Mouse (Mus musculus): ENCODE measurements around the gene Isl2. TPM values are rescaled to one million over a fixed set of nuclear protein-coding genes. Genes with fewer than 3 reads are reported as not detected.

The Isl2 gene
- polyA plus RNA-seq (2016; fragmentation: Nextera tagmentation; extraction: Ambion mirVana) = 5.0 and 5.8 TPM in 2 replicates

- peaks cover 83% of the 10 kb centered on the region for H3K27me3 ChIP-seq (ENCODE audit: low read depth, poor library complexity, severe bottlenecking)
- H3K27ac ChIP-seq (replicated peaks) = no peak within 1 kb of the TSS
- no peaks in the 10 kb centered on the region for H3K36me3 ChIP-seq
- H3K9me3 ChIP-seq (replicated peaks) = no peaks in the 10 kb centered on the region
- peak within 1 kb of the TSS; percentile 54 for H3K4me3 ChIP-seq
- peaks cover 33% of the 10 kb centered on the region for H3K4me1 ChIP-seq
- no peak for DNase-seq (ENCODE audit: low spot score)
- WGBS = 5% methylated on average over 4 of the region's 4 CpGs
Observed at GRCm38 (mm10) chr9:55538377-55538776, at the start of gene Isl2. Gene Isl2, plus strand, starts transcription at chr9:55538672.

- Histone ChIP-seq H3K27me3 (ENCODE audit: low read depth, poor library complexity, severe bottlenecking) (peaks cover 4% of the 10 kb centered on the region; the same call in 1 of the 2 replicates), H3K4me1 (peaks cover 19% of the 10 kb centered on the region), H3K9me3 (replicated peaks) (no peaks in the 10 kb centered on the region), H3K27ac (replicated peaks) (no peak overlapping the region), H3K36me3 (no peaks in the 10 kb centered on the region), H3K4me3 (no peak overlapping the region)
- no peak for DNase-seq (ENCODE audit: low spot score)
- WGBS = 89% methylated on average over 3 of the region's 3 CpGs
Observed at GRCm38 (mm10) chr9:55507922-55508321, 30.6 kb upstream of the Isl2 start.

DNA sequence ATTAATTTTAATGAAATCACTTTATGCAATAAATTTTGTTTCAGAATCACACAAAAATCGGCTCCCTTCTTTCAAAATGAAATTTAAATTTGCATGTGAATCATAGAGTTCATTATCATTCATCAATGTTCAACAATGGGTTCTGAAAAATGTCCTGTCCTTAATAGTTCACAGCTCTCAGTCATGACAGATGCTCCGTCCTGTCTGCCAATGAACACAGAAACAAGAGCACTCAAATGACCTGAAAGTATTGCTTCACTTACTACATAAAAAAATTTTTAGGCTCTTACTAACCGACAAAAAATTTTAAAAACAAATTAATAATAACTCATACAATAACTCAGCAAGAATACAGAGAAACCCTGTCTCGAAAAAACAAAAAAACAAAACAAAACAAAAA lies 29.8 kb upstream of the Isl2 start:
- no peaks in the 10 kb centered on the region for H3K36me3 ChIP-seq
- peaks cover 11% of the 10 kb centered on the region for H3K27me3 ChIP-seq (ENCODE audit: low read depth, poor library complexity, severe bottlenecking)
- H3K9me3 ChIP-seq (replicated peaks) = no peaks in the 10 kb centered on the region
- DNase-seq (ENCODE audit: low spot score) = no peak
- H3K27ac ChIP-seq (replicated peaks) = no peak overlapping the region
- H3K4me1 ChIP-seq = peaks cover 19% of the 10 kb centered on the region
- no peak overlapping the region for H3K4me3 ChIP-seq
- WGBS = 83% methylated on average over 4 of the region's 4 CpGs

DNA sequence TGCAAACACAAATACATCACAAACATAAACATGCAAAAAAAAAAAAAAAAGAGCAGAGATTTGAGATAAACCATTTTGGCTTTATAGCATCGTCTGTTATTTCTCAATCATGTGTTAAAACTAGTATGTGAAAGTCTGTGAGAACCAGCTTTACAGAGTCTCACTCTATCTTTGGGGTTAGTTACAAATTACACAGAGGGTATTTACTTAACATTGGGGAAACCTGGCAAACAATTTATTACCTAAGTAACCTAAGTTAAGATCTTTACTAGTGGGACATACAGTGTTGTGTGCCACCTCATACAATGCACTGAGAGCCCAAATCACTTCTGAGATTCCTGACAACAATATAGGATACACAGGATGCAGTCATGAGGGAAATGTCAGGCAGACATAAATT lies 28.7 kb upstream of the Isl2 start:
- no peak for DNase-seq (ENCODE audit: low spot score)
- no peak overlapping the region for H3K4me3 ChIP-seq
- H3K27ac ChIP-seq (replicated peaks) = no peak overlapping the region
- 90% methylated on average over 1 of the region's 1 CpGs for WGBS
- H3K4me1 ChIP-seq = peaks cover 19% of the 10 kb centered on the region
- H3K27me3 ChIP-seq (ENCODE audit: low read depth, poor library complexity, severe bottlenecking) = peaks cover 22% of the 10 kb centered on the region
- H3K9me3 ChIP-seq (replicated peaks) = no peaks in the 10 kb centered on the region
- no peaks in the 10 kb centered on the region for H3K36me3 ChIP-seq

- no peaks in the 10 kb centered on the region for H3K36me3 ChIP-seq
- peak overlapping the region; percentile 66 for H3K4me3 ChIP-seq
- 0 out of 2 replicates have a peak overlapping the region, but pooled peaks have one; percentile 91 for H3K27ac ChIP-seq (replicated peaks)
- 83% methylated on average over 10 of the region's 10 CpGs for WGBS
- no peak for DNase-seq (ENCODE audit: low spot score)
- H3K4me1 ChIP-seq = peaks cover 19% of the 10 kb centered on the region
- H3K27me3 ChIP-seq (ENCODE audit: low read depth, poor library complexity, severe bottlenecking) = peaks cover 26% of the 10 kb centered on the region
- no peaks in the 10 kb centered on the region for H3K9me3 ChIP-seq (replicated peaks)
Observed at GRCm38 (mm10) chr9:55510651-55511235, 27.7 kb upstream of the Isl2 start.

DNA sequence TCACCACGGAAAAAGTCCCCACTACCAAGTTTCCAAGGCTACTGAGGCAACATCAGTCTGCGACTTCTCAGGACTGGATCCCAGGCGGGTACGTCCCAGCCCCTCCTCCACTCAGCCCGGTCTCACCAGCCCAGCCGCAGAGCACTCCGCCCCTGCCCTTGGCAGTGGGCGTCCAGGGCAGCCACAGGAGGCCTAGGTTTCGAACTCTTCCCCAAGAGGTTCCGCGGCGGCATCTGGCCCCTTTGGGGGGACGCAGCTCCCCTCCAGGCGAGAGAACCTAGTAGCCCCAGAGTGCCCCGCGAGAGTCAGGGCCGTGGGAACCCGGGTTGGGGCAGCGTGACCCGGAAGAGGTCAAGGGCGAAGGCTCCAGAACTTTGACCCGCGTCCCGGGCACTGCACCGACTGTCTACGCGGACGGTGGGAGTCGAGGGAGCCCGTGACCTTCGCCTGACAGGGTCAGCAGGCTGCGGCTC lies 26.9 kb upstream of the Isl2 start:
- WGBS = under 1% methylated on average over 32 of the region's 32 CpGs
- peaks cover 19% of the 10 kb centered on the region for H3K4me1 ChIP-seq
- peaks cover 26% of the 10 kb centered on the region for H3K27me3 ChIP-seq (ENCODE audit: low read depth, poor library complexity, severe bottlenecking)
- H3K9me3 ChIP-seq (replicated peaks) = no peaks in the 10 kb centered on the region
- peak overlapping the region; percentile 91 for H3K27ac ChIP-seq (replicated peaks)
- peak overlapping the region; percentile 66 for H3K4me3 ChIP-seq
- DNase-seq (ENCODE audit: low spot score) = peak; percentile 85
- H3K36me3 ChIP-seq = no peaks in the 10 kb centered on the region

- Histone ChIP-seq H3K4me1 (peaks cover 19% of the 10 kb centered on the region), H3K27me3 (ENCODE audit: low read depth, poor library complexity, severe bottlenecking) (peaks cover 26% of the 10 kb centered on the region), H3K9me3 (replicated peaks) (no peaks in the 10 kb centered on the region), H3K36me3 (no peaks in the 10 kb centered on the region), H3K4me3 (peak within 1 kb of the TSS; percentile 66), H3K27ac (replicated peaks) (peak within 1 kb of the TSS; percentile 91)
- WGBS = under 1% methylated on average over 47 of the region's 47 CpGs
- peak; percentile 95 for DNase-seq (ENCODE audit: low spot score)
Observed at GRCm38 (mm10) chr9:55512027-55512543, 26.4 kb upstream of the Isl2 start, which contains the start of gene Etfa. Gene Etfa, minus strand, starts transcription at chr9:55512243.

DNA sequence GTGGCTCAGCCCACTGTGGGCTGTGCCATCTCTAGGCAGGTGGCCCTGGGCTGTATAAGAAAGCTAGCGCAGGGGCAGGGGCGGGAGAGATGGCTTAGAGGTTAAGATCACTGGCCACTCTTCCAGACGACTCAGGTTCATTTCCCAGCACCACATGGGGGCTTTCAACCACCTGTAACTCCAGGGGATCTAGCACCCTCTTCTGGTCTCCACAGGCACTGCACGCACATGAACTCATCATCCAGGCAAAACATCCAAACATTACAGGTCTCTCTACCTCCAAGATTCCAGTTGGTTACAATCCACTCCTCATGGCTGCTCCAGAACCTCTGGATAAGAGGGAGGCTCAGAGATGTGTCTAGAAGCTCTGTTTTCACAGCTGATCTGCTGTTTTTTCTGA lies 12.8 kb upstream of the Isl2 start:
- WGBS = 27% methylated on average over 4 of the region's 4 CpGs
- H3K36me3 ChIP-seq = no peaks in the 10 kb centered on the region
- H3K27me3 ChIP-seq (ENCODE audit: low read depth, poor library complexity, severe bottlenecking) = no peaks in the 10 kb centered on the region
- H3K4me3 ChIP-seq = no peak overlapping the region
- H3K9me3 ChIP-seq (replicated peaks) = no peaks in the 10 kb centered on the region
- no peaks in the 10 kb centered on the region for H3K4me1 ChIP-seq
- no peak for DNase-seq (ENCODE audit: low spot score)
- H3K27ac ChIP-seq (replicated peaks) = no peak overlapping the region

GRCm38 (mm10) chr9:55535907-55536306 lies 2.6 kb upstream of the Isl2 start:
- Histone ChIP-seq H3K9me3 (replicated peaks) (no peaks in the 10 kb centered on the region), H3K27ac (replicated peaks) (no peak overlapping the region), H3K36me3 (no peaks in the 10 kb centered on the region), H3K4me3 (no peak overlapping the region), H3K4me1 (peaks cover 13% of the 10 kb centered on the region), H3K27me3 (ENCODE audit: low read depth, poor library complexity, severe bottlenecking) (peaks cover 58% of the 10 kb centered on the region)
- 21% methylated on average over 3 of the region's 3 CpGs for WGBS
- DNase-seq (ENCODE audit: low spot score) = peak; percentile 61

- H3K9me3 ChIP-seq (replicated peaks) = no peaks in the 10 kb centered on the region
- no peak overlapping the region for H3K27ac ChIP-seq (replicated peaks)
- no peaks in the 10 kb centered on the region for H3K36me3 ChIP-seq
- H3K4me1 ChIP-seq = peaks cover 39% of the 10 kb centered on the region
- peaks cover 89% of the 10 kb centered on the region for H3K27me3 ChIP-seq (ENCODE audit: low read depth, poor library complexity, severe bottlenecking)
- WGBS = 0% methylated on average over 1 of the region's 1 CpGs
- no peak for DNase-seq (ENCODE audit: low spot score)
- H3K4me3 ChIP-seq = no peak overlapping the region
Observed at GRCm38 (mm10) chr9:55539006-55539405, 534 bp downstream of the Isl2 start.

DNA sequence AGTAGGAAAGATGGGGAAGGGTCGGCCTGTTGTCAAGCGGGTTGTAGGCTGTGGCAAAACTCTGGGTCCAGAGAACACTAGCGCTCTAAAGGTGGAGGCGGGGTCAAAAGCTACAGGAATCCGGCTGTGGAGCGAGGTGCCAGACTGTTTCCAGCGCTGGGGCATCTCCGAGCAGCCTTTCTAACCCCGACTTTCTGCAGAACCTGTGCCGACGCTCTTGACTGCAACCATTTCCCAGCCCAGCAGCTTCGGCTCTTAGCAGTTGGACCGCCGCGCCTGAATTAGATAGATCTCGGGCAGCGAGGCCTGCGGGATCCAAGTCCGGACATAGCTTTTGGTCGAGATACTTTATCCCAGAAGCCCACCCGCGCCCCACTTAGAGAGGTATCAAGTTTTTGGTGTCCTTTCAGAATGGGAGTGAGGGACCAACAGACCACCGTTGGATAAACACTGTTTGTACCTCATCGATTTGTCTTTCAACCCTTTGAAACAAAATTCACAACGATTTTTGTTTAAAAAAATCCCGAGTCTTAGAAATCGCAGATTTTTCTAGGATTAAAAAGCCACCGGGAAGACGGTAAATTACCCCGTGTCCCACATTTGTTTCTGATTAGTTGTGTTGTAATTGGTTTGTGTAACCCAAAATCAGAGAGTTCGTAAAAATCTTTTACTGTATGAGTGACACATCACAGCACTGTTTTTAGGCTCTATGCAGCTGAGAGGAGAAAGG lies 1.4 kb downstream of the Isl2 start:
- peaks cover 47% of the 10 kb centered on the region for H3K4me1 ChIP-seq
- H3K4me3 ChIP-seq = peak overlapping the region; percentile 54
- H3K9me3 ChIP-seq (replicated peaks) = no peaks in the 10 kb centered on the region
- no peak overlapping the region; the same call in 1 of the 2 replicates for H3K27ac ChIP-seq (replicated peaks)
- peak; percentile 51 for DNase-seq (ENCODE audit: low spot score)
- H3K36me3 ChIP-seq = no peaks in the 10 kb centered on the region
- under 1% methylated on average over 31 of the region's 31 CpGs for WGBS
- H3K27me3 ChIP-seq (ENCODE audit: low read depth, poor library complexity, severe bottlenecking) = peaks cover 93% of the 10 kb centered on the region

GRCm38 (mm10) chr9:55540391-55540770 lies 1.9 kb downstream of the Isl2 start:
- DNase-seq (ENCODE audit: low spot score) = peak; percentile 56
- peaks cover 52% of the 10 kb centered on the region for H3K4me1 ChIP-seq

GRCm38 (mm10) chr9:55540888-55541287 lies 2.4 kb downstream of the Isl2 start:
- H3K36me3 ChIP-seq = no peaks in the 10 kb centered on the region
- H3K9me3 ChIP-seq (replicated peaks) = no peaks in the 10 kb centered on the region
- WGBS = under 1% methylated on average over 28 of the region's 28 CpGs
- H3K4me1 ChIP-seq = peaks cover 57% of the 10 kb centered on the region
- H3K4me3 ChIP-seq = peak overlapping the region; percentile 54
- DNase-seq (ENCODE audit: low spot score) = peak; percentile 94
- H3K27ac ChIP-seq (replicated peaks) = no peak overlapping the region; the same call in 1 of the 2 replicates
- peaks cover 100% of the 10 kb centered on the region for H3K27me3 ChIP-seq (ENCODE audit: low read depth, poor library complexity, severe bottlenecking)

More at GRCm38 (mm10) chr9:55540391-55540770, 1.9 kb downstream of the Isl2 start:
- no peaks in the 10 kb centered on the region for H3K9me3 ChIP-seq (replicated peaks)
- no peaks in the 10 kb centered on the region for H3K36me3 ChIP-seq
- no peak overlapping the region; the same call in 1 of the 2 replicates for H3K27ac ChIP-seq (replicated peaks)
- peaks cover 99% of the 10 kb centered on the region for H3K27me3 ChIP-seq (ENCODE audit: low read depth, poor library complexity, severe bottlenecking)
- H3K4me3 ChIP-seq = peak overlapping the region; percentile 54
- 0% methylated on average over 12 of the region's 12 CpGs for WGBS
